Mouse (Mus musculus) hindbrain, embryonic 14.5 days (tissue): ENCODE measurements at regions not wholly inside any gene's neighbourhood (a gene's known extent, or its start where the extent isn't known, plus 50 kb on each side); places are given as distances from the start of the nearest gene placed in this dataset.

Source experiments
- ATAC-seq: fragments of 200-750 bp; cut with Nextera tagmentation; 2 replicates; pipeline ENCODE4 v1.8.0; 2017; ENCODE audit warnings: moderate number of reproducible peaks, mild to moderate bottlenecking, moderate TSS enrichment, moderate library complexity; ENCODE audit not compliant: low FRiP score
- DNase-seq: peaks from one replicate; pipeline ENCODE4 v3.0.0-alpha.2; 2015; ENCODE audit warnings: low spot score
- H3K27ac ChIP-seq: fragments of 300-500 bp; sonication (generic); 2 replicates; pipeline ENCODE4 v1.5.1; 2014; ENCODE audit warnings: mild to moderate bottlenecking, moderate library complexity
- H3K27me3 ChIP-seq: fragments of 300-500 bp; sonication (generic); 2 replicates; pipeline ENCODE4 v1.6.1; 2014; ENCODE audit warnings: mild to moderate bottlenecking, low read length, mixed read lengths; ENCODE audit not compliant: control insufficient read depth, insufficient read depth
- H3K36me3 ChIP-seq: fragments of 300-500 bp; sonication (generic); replicated peaks from 2 replicates; pipeline ENCODE4 v1.6.1; 2014; ENCODE audit not compliant: control insufficient read depth, insufficient read depth
- H3K4me1 ChIP-seq: fragments of 300-500 bp; sonication (generic); replicated peaks from 2 replicates; pipeline ENCODE4 v1.6.1; 2014; ENCODE audit warnings: antibody characterized with exemption, low read length, mixed read lengths; ENCODE audit not compliant: control insufficient read depth, insufficient read depth
- H3K4me2 ChIP-seq: fragments of 300-500 bp; sonication (generic); replicated peaks from 2 replicates; pipeline ENCODE4 v1.6.1; 2014; ENCODE audit warnings: mild to moderate bottlenecking, moderate library complexity
- H3K4me3 ChIP-seq: fragments of 300-500 bp; sonication (generic); replicated peaks from 2 replicates; pipeline ENCODE4 v1.5.1; 2014; ENCODE audit warnings: mild to moderate bottlenecking, low read length
- H3K9ac ChIP-seq: fragments of 300-500 bp; sonication (generic); 2 replicates; pipeline ENCODE4 v1.6.1; 2014
- H3K9me3 ChIP-seq: fragments of 300-500 bp; sonication (generic); 2 replicates; pipeline ENCODE4 v1.6.1; 2016; ENCODE audit warnings: low read length; ENCODE audit not compliant: control insufficient read depth
- WGBS: fragments of 180-500 bp; shearing (Covaris S2); extraction: QIAGEN DNeasy Blood & Tissue Kit; methylation state at CpG from one replicate; pipeline ENCODE4 v1.1.7; 2014; 5-methylcytosine and 5-hydroxymethylcytosine counted together

DNA sequence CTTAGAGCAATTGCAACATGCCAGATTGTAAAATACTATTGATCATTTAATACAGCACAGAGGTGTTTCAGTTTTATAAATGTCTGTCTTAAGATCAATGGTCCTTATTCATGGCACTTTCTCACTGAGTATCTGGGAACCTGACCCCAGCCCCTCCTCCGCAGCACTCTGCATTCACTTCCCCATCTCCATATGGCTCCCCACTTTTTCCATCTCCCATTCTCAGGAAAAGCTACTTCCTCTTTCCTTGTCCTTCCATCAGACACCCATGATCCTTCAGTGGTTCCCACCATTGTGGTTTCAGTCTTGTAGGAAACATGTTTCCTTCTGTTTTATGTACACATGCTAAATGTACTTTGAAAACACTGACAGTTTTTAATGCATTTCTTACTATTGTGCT lies 497.3 kb upstream of the Cited2 start:
- ATAC-seq (no peak), DNase-seq (no peak)
- H3K27me3 ChIP-seq = no peaks in the 10 kb centered on the region
- no peak overlapping the region for H3K9ac ChIP-seq
- no peaks in the 10 kb centered on the region for H3K9me3 ChIP-seq
- 81% methylated on average over 1 of the region's 1 CpGs for WGBS
- H3K27ac ChIP-seq = no peak overlapping the region
- H3K4me2 ChIP-seq = no peak overlapping the region
- peaks cover 10% of the 10 kb centered on the region for H3K4me1 ChIP-seq
- no peak overlapping the region for H3K4me3 ChIP-seq
- H3K36me3 ChIP-seq = no peaks in the 10 kb centered on the region

GRCm38 (mm10) chr10:17230040-17230818 lies 492.8 kb upstream of the Cited2 start:
- Histone ChIP-seq H3K4me1 (peaks cover 10% of the 10 kb centered on the region), H3K27ac (peak overlapping the region; percentile 84), H3K9ac (peak overlapping the region; percentile 34; the same call in 1 of the 2 replicates), H3K4me3 (no peak overlapping the region), H3K36me3 (no peaks in the 10 kb centered on the region), H3K27me3 (no peaks in the 10 kb centered on the region), H3K9me3 (no peaks in the 10 kb centered on the region), H3K4me2 (peak overlapping the region; percentile 44)
- WGBS = 4% methylated on average over 16 of the region's 16 CpGs
- peak; percentile 87 for ATAC-seq
- peak; percentile 55 for DNase-seq

GRCm38 (mm10) chr10:17235955-17236650 lies 486.9 kb upstream of the Cited2 start:
- peaks cover 26% of the 10 kb centered on the region; the same call in 1 of the 2 replicates for H3K4me1 ChIP-seq
- no peak overlapping the region for H3K4me2 ChIP-seq
- no peak overlapping the region for H3K4me3 ChIP-seq
- no peaks in the 10 kb centered on the region for H3K27me3 ChIP-seq
- no peak for DNase-seq
- H3K9me3 ChIP-seq = no peaks in the 10 kb centered on the region
- WGBS = 21% methylated on average over 10 of the region's 10 CpGs
- H3K27ac ChIP-seq = no peak overlapping the region
- ATAC-seq = no peak
- no peaks in the 10 kb centered on the region for H3K36me3 ChIP-seq
- no peak overlapping the region for H3K9ac ChIP-seq

DNA sequence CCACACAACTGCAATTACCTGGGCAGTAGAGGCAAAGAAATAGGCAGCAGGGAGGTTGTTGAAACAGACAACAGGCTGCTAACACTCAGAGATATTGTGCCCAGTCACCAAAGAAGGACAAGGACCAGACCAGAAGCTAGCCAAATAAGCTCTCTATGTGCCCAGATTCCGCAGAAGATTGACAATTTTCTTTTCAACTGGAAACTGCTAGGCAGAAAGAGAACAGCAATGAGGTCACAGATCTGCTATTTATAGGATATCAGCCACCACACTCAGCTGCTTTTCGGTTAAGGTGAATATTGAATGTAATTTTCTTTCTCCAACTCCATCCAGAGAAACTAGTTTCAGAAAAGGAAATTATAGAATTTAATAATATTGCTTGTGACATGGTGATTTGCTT lies 486.3 kb upstream of the Cited2 start:
- no peak overlapping the region for H3K27ac ChIP-seq
- ATAC-seq (no peak), DNase-seq (no peak)
- no peak overlapping the region for H3K9ac ChIP-seq
- H3K36me3 ChIP-seq = no peaks in the 10 kb centered on the region
- peaks cover 26% of the 10 kb centered on the region; the same call in 1 of the 2 replicates for H3K4me1 ChIP-seq
- H3K4me3 ChIP-seq = no peak overlapping the region
- H3K4me2 ChIP-seq = no peak overlapping the region
- no peaks in the 10 kb centered on the region for H3K27me3 ChIP-seq
- no peaks in the 10 kb centered on the region for H3K9me3 ChIP-seq
- 46% methylated on average over 2 of the region's 2 CpGs for WGBS

DNA sequence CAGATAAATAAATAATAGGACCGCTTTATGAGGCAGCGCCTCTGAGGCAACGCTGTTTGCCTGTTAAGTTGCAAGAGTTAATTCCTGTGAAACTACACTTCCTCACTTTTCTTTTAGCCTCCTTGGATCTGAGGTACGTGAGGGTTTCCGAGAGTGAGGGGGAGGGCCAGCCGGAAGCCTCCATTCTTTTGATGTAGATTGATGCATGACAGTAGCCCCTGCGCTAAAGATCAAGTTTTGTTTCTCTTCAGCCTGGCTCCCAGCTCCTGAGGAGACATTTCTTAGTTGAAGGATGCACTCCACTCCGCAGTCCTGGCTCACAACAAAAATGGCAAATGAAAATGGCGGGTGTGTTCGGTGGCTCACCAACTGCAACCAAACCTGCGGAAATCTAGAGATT lies 485.6 kb upstream of the Cited2 start:
- H3K27me3 ChIP-seq = no peaks in the 10 kb centered on the region
- peaks cover 26% of the 10 kb centered on the region; the same call in 1 of the 2 replicates for H3K4me1 ChIP-seq
- no peak overlapping the region; the same call in 1 of the 2 replicates for H3K9ac ChIP-seq
- 0 out of 2 replicates have a peak overlapping the region, but pooled peaks have one; percentile 9 for H3K27ac ChIP-seq
- 23% methylated on average over 11 of the region's 11 CpGs for WGBS
- H3K4me2 ChIP-seq = peak overlapping the region; percentile 32
- no peaks in the 10 kb centered on the region for H3K9me3 ChIP-seq
- ATAC-seq (no peak), DNase-seq (no peak)
- H3K4me3 ChIP-seq = no peak overlapping the region
- no peaks in the 10 kb centered on the region for H3K36me3 ChIP-seq

DNA sequence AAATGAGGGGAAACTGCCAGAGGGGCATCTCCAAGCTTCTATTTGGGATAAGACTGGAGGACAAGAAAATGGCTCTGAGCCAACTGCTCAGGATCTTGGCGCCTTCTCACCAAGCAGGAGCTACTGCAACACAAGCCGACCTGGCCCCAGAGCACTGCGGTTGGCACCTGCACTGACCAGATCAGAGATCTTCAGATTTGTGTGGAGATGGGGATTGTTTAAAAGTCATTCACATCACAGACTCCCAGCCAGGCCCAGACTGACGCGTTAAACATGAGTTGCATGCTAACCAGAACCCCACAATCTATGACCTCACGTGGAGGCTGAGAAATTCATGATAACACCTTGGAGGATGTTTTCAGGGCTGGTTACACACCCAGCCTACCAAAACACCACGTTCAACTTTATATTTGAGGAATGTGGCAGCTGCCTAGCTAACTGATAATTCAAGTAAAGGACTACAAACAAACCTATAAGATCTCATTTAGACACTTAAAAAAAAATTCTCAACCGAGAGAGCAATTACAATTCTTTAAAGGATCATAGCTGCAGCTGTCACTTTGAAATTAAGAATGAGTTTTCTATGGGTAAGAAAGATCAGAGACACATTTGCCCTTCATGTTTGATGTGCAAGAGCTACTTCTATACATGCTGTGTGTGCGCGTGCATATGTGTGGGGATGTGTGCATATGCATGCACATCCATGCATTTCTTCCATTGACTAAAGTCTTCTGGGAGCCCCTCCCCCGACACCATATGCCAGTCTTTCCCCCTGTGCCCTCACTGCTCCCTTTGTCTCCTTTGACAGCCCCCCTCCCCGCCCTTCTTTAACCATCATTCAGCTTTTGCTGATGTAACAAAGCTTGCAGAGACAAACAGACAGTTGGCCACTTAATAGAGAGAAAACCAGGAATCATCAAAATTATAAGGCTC lies 484.8 kb upstream of the Cited2 start:
- peaks cover 26% of the 10 kb centered on the region; the same call in 1 of the 2 replicates for H3K4me1 ChIP-seq
- ATAC-seq (peak; percentile 80), DNase-seq (no peak)
- H3K27me3 ChIP-seq = no peaks in the 10 kb centered on the region
- no peaks in the 10 kb centered on the region for H3K36me3 ChIP-seq
- H3K9ac ChIP-seq = no peak overlapping the region; the same call in 1 of the 2 replicates
- no peak overlapping the region for H3K4me3 ChIP-seq
- no peak overlapping the region for H3K4me2 ChIP-seq
- no peaks in the 10 kb centered on the region for H3K9me3 ChIP-seq
- WGBS = 25% methylated on average over 12 of the region's 12 CpGs
- H3K27ac ChIP-seq = no peak overlapping the region

GRCm38 (mm10) chr10:17248270-17248669 lies 474.7 kb upstream of the Cited2 start:
- WGBS = 63% methylated on average over 2 of the region's 2 CpGs

GRCm38 (mm10) chr10:17253040-17253439 lies 470.0 kb upstream of the Cited2 start:
- no peak overlapping the region for H3K4me2 ChIP-seq
- WGBS = 69% methylated on average over 4 of the region's 4 CpGs

More at GRCm38 (mm10) chr10:17248270-17248669, 474.7 kb upstream of the Cited2 start:
- Histone ChIP-seq H3K9ac (no peak overlapping the region), H3K36me3 (no peaks in the 10 kb centered on the region), H3K27me3 (no peaks in the 10 kb centered on the region), H3K4me3 (no peak overlapping the region), H3K4me2 (no peak overlapping the region), H3K27ac (no peak overlapping the region), H3K4me1 (no peaks in the 10 kb centered on the region), H3K9me3 (no peaks in the 10 kb centered on the region)
- DNase-seq = no peak
- no peak for ATAC-seq

GRCm38 (mm10) chr10:17260154-17260553 lies 462.9 kb upstream of the Cited2 start:
- no peak overlapping the region for H3K4me2 ChIP-seq
- no peaks in the 10 kb centered on the region for H3K36me3 ChIP-seq
- H3K9ac ChIP-seq = no peak overlapping the region
- DNase-seq = no peak
- no peaks in the 10 kb centered on the region for H3K27me3 ChIP-seq
- no peaks in the 10 kb centered on the region for H3K4me1 ChIP-seq
- no peaks in the 10 kb centered on the region for H3K9me3 ChIP-seq
- H3K4me3 ChIP-seq = no peak overlapping the region
- H3K27ac ChIP-seq = no peak overlapping the region
- 65% methylated on average over 4 of the region's 4 CpGs for WGBS
- ATAC-seq = no peak

More at GRCm38 (mm10) chr10:17253040-17253439, 470.0 kb upstream of the Cited2 start:
- DNase-seq (no peak), ATAC-seq (no peak)
- Histone ChIP-seq H3K27ac (no peak overlapping the region), H3K9ac (no peak overlapping the region), H3K27me3 (no peaks in the 10 kb centered on the region), H3K4me3 (no peak overlapping the region), H3K9me3 (no peaks in the 10 kb centered on the region), H3K36me3 (no peaks in the 10 kb centered on the region), H3K4me1 (no peaks in the 10 kb centered on the region)
